Mouse (Mus musculus): ENCODE data around the gene Thumpd3. TPM values are rescaled to one million over a fixed set of nuclear protein-coding genes. Genes with fewer than 3 reads are reported as not detected.

Thumpd3 gene
- 10 to 100 TPM; 33.1 to 42.0 TPM for total RNA-seq (2021)

DNA sequence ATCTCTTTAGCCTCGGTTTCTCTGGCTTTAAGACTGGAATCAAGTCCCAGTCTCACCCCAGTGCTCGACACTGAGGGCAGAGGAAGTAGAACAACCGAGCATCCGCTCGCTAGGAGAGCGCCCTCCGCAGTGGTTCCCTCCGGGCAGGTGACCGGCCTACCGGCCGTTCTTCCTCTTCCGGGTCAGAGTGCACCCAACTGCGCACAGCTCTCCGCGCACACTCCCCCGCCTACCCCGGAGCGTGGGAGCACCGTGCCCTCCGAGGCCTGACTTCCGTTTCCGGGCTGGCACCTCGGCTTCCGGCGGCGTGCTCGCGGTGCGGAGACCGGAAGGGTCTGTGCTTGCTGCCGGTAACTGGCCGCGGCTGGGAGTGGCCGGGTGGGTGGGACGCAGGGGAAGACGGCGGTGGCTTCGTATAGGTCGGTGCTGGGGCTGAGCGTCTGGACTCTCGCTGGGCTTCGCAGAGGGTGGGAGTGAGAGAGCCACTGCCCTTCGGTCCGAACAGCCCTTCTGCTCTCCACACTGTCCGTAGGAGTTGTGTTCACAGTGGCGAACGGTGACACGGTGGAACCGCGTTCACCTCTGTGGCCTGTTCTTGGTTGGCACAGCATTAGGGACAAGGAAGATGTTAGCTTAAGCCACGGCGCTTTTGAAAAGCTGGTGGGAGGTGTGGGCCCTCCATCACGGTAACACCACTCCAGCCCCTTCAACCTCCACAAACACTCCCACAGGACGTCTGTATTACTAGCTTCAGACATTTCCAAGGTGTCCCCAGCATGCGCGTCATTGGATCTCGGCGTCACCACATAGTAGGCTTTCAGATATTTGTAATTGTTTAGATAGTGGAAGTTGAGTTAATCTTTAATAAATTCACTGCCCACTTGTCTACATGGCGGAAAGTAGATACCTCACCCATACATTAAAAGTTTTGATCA, at the start of gene Thumpd3:
TSS of gene Thumpd3 (plus strand) at position 185 of the 935 bp plus-strand sequence.
- DNase-seq = peak; percentile 94 to 96

DNA sequence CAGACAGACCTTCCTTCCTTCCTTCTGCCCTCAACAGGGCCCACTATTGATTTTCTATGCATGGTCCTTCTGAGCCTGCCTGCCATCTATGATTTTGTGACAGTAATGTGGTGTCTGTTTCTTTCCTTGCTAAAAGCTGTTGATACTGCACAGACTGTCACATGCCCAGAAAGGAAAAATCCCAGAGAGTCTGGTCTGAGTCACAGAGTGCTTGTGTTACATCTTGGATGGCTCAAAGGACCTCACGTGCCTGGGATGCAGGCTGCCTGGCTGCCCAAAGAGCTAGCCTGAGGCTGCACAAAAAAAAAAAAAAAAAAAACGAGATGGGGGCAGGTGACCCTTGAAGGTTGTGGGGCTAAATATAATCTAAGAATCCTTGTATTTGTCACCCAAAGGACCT, 46.8 kb upstream of the Thumpd3 start:
- DNase-seq = no peak

DNA sequence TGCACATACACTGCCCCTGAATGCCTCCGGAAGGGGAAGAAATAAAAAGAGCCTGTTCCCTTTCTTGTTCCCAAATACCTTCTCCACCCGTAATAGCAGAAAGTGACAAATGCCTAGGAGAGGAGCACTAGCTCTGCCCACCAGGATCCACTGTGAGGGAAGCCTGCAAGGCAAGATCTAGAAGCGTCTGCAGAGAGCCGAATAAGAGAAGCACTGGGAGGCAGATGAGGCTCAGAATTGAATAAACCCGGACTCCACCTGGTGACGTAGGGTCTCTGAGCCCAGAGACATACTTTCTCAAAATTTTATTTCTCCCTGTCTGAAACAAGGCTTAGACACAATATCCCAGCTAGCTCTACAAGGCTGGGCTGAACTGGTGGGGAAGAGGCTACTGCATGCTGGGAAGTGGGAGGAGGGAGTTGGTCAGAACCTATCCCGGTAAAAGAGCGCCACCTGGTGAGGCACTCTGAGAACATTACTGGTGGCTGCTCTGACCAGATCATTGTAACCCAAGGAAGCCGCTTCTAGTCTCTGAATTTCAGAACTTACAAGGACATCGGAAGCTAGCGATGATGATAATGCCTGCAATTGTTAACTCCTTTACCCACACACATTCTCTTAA, 45.2 kb upstream of the Thumpd3 start:
- peak; percentile 80 to 87 for DNase-seq

DNA sequence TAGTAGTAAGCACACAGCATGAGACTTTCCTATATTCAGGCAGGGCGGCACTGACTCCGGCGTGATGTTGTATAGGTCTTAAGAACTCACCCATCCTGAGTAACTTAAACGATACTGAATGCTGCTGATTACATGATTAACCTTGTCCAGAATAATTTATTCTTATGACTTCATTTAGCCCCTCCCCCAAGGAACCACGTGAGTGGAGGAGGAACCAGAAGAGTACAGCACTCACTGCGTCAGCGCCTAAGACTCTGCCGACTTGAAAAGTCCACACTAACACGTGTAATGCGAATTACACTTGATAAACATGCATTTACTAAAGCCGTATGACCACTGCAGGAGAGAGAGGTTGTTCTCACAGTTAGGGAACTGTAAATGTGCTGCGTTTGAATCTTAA, 44.3 kb upstream of the Thumpd3 start:
- DNase-seq = no peak

DNA sequence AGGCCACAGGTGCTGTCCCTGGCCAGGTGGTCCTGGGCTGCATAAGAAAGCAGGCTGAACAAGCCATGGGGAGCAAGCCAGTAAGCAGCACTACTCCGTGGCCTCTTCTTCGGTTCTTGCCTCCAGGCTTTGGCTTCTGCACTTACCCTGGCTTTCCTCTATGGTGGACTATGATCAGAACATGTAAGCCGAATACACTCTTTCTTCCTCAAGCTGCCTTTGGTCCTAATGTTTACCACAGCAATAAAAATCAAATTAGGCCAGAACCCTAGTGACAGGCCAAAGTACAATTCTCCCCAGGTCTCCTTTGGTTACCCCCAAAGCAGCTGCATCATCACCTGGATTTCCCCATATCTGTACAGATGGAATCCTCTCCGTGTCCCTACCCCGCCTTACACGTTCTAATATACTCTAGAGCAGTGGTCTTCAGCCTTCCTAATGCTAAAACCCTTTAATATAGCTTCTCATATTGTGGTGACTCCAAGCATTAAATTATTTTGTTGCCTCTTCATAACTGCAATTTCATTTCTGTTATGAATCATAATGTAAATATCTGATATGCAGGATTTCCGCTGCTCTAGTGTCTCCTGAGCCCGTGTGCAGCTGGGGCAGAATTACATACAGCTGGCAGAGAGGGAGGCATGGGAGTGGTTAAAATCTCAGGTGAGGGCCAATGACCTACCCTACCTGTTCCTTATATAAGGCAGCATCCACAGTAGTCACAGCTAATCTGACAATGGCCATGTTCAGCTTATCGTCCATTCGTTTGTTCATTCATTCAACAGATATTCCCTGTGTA, 42.5 kb upstream of the Thumpd3 start:
- no peak for DNase-seq

DNA sequence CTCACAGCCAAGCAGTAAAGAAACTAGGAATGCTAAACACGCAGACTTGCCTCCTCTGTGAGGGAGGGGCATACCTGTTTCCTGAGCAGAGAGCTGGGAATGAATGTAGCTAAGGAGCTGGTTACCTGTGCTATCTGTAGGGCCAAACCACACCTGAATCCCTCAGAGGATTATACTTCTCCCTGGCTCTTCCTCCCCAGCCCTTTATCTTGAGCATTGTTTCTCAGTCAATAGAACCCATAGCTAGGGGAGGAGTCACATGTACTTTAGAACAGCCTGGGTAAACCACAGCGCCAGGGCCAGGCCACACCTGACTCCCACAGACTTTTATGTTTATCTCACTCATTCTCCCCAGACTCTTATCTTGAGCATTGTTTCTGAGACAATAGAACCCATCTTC, 39.2 kb upstream of the Thumpd3 start:
- DNase-seq = no peak

DNA sequence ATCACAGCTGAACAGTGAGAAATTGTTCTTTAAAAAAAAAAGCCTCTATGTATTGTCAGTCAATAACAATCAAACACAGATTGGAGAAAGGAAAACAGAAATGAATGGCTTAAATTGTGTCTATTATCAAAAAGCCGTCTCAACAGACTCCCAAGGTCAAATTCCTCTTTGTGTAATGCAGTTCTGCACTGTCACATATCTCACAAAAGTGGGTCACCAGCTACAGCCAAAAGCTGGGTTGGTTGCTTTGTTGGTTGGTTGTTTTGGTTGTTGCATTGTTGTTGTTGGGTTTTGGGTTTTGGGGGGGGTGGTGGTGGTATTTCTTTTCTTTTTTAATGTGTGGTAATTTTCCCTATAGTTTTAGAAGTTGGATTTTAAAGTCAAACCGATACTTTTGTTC, 34.1 kb upstream of the Thumpd3 start:
- no peak for DNase-seq

DNA sequence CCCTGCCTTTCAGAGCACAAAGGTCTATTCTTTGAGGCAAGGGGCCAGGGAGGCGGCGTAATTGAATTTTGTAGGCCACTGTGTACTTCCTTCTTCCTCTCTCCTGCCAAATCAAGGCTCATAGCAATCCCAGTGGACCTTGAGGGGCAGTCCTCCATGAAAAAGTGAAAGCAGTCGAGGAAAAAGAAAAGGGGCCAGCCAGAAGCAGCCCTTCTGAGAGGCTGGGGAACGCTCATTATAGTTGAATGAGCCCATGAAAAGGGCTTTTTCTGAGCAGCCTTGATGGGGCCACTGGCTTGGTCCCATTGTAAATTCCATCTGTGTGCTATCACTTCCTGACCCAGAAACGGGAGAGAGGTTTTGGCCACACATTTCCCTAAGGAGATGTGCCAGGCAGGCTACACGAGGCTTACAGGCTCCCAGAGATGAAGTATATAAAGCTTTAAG, 33.5 kb upstream of the Thumpd3 start:
- DNase-seq = peak; percentile 57 to 59

DNA sequence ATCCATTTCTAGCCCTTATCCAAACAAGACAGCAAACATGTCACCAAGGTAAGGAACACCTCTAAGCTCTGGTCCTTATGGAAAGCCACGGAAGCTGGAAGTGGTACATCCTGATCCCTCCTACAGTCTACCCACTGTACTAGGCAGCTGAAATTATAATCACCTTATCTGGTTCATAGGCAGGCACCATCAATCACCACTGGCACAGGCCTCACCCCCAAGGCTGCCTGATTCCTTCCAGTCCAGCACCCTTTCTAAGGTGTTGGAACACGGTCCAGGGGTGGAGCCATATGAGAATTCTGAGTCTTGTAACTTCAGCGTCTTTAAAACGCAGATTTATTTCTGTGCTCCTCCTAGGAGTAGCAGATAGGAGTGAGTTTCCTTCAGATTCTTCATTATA, 32.5 kb upstream of the Thumpd3 start:
- DNase-seq = no peak

DNA sequence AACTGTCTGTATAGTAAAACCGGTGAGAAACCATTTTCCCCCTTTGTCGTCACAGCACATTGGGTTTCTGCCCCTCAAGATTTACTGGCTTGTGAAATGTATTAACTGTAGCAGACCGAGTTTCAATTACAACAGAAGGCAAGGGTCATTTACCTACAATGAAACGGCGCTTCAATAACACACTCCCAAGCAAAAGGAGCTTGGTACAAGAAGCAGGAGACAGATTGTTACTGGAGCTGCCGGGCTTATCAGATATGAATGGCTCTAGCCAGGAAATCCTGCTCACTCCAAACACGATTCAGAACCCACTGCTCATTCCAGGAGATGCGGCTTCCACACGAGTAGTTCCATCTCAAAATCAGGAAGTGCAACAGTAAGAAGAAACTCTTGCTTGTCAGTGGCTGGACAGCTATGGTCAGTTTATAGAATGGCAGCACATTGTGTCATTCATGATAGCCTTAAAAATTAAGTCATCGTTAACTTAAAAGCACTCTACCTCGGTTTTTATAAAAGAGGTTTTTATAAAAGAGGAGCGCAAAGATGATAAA, 28.5 kb upstream of the Thumpd3 start:
- no peak for DNase-seq

DNA sequence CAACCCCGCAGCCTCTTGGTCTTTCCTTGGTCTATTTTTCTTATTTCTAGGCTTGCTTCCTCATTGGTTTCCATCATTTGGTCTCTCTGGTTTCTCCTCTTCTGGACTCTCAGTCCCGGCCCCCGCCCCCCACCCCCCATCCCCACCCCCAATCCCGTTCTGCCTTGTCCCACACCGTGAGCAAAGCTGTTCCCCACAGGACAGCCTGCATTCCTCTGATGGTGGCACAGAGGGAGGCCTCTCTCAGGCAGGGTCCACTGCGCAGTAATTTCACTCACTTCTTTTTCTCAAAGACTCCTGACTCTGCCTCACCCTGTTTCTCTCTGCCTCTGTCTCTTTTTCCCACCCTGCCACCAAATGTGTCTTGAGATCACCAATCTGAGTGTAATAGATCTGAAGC, 27.9 kb upstream of the Thumpd3 start:
- DNase-seq = no peak

DNA sequence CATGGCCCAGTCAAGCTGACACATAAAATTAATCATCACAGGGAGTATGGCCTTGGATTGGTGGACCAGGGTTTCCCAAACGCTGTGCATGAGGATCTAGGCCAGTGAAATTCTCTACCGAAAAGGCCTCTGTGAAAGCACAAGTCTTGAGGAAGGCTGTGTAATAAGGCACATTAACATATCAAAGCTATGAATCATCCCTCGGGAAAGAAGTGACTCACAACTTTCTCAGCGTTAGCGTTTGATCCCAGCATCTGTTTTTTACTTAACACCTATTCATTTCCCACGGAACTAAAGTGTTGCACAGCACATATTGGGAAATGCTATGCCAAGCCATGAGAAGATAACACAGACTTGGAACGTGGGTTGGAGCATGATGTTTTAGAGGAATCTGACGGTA, 21.2 kb upstream of the Thumpd3 start:
- DNase-seq = no peak

DNA sequence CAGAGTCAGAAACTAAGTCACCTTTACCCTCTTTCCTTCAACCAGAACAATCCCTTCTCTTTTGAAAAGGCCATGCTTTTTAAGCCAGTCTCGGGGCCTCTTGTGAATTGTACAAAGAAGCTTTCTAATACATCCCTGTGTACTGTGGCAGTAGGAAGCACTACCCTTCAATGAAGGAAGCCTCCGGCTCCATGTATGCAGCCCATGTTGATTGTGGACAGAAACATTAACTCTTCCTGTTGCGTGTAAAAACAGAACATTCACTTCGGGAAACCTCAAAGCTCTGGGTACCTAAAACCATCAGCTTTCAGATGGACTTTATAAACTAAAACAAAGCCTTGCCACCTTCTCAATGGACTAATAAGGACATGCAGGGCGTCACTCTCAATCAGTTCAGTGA, 20.3 kb upstream of the Thumpd3 start:
- no peak for DNase-seq

DNA sequence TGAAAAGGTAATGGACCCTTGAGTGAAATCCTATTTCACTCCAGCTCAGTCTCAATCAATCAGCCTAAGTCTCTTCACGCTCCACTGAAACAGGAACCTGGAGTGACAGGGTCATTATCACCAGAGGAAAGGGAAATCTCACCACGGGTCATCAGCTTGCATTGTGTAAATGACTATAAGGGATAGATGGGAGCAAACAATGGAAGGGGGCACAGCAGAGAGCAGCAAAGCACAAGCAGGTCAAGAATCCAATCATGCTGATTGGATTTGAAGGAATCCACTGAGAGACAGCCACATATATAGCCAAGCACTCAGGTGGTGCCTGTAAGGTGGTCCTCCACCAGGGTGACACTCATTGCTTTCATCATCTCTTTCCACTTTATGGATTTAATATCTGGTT, 18.6 kb upstream of the Thumpd3 start:
- DNase-seq = no peak

DNA sequence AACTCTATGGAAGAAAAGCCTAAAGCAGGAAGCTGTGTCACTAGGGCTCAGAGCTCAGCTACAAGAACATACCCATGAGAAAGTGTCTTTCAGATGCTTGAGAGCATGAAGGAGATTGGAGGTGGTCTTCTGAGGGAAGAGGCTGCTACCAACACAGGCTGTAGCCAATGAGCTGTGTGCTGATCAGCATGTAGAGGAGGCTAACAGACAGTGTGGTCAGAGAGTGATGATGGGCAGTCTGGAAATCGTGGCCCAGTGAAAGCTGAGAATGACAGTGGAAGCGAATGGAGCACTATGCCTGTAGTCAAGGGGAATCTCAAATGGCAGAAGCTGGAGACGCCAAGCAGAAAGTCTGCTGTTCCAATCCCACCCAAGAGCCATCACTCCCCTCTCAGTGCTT, 17.0 kb upstream of the Thumpd3 start:
- DNase-seq = no peak

DNA sequence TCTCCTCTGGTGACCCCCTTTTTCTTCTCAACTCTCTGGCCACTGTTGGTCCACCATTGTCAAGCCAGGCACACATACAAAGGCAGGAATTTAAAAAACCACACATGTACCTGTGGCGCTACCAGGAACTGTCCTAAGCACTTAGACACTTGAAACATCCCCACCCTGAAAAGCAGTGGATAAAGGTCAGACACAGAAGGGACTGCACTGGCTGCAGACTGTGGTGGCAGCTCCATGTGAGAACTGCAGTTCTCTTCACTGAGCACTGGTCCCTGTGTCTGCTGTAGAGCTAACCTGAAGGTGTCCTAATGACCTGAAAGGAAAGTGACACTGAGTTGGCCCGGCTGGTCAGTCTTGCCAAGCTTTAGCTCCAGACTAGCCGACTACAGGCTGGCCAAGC, 15.5 kb upstream of the Thumpd3 start:
- DNase-seq = no peak

DNA sequence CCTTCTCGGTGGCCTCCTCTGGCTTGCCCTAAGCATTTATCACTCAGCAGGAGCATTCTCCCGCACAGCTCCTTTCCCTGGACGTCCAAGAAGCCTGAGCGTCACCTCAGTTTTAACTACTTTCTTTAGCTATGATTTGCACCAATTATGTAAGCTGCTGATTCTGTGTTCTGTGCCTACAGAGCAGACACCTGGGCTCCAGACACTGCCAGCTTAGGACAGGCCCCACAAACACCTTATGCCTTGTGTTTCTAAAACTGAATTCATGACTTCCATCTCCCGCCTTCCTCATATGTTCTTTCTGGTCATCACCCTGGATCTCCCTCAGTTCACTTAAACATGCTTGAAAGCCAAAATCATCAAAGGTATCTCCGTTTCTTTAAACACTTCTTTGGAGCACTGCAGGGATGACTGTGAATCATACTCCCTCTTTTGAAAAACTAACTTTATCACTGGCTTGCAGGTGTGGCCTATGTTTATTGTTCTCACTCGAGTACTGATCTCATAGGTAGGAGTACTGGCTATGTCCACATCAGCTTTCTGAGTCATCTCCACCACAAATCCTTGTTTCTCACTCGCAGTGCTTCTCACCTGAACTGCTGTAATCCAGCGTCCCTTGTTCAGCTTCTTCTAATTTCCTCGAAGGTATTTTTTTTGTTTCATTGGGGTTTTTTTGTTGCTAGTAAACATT, 14.9 kb upstream of the Thumpd3 start:
- DNase-seq = no peak

DNA sequence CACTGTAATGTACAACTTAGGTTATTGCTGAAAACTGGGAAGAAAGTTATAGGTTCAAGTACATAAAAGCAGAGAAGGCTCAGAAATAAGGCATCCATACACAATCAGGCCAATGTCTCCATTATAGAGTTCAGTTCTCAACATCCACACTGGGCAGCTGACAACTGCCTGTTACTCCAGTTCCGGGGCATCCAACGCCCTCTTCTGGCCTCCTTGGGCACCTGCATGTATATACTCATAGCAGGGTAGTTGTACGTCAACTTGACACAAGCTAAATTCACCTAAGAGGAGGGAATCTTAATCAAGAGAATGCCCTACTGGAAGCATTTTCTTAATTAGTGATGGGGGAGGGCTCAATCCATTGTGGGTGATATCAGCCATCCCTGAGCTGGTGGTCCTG, 13.9 kb upstream of the Thumpd3 start:
- DNase-seq = no peak

DNA sequence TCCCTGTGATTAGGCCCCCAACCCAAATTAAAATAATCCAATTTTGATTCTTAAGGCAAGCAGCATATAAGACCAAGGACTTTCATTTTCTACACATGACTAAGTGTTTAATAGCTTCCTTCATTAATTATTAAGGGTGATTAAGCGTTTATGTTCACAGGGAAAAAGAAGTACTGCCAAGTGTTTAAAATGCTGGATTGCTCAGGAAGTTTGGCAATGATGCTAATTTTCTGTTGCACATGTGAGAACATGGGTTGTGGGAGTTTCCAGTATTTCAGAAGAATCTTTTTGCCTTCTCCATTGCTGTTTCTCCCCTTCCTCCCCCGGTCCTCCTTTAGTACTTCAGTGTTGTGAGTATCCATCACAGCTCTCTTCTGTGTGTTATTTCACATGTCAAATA, 12.8 kb upstream of the Thumpd3 start:
- DNase-seq = no peak

DNA sequence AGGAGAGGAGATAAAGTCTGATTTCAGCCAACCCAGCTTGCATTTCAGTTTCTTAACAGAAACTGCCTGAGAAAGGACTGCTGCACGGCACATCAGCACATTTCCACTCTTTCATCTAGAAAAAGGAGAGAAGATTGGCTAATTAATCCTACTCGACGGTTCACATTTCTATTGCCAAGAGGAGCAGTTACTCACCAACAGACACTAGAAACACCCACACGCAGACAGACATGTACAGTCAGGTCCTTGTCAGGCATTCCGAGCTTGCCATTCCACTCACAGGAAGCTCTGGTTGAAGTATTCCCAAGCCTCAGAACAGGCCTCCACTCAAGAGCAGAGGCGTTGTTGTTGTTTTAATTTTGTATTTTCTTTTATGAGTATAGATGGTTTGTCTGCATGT, 11.6 kb upstream of the Thumpd3 start:
- no peak for DNase-seq

DNA sequence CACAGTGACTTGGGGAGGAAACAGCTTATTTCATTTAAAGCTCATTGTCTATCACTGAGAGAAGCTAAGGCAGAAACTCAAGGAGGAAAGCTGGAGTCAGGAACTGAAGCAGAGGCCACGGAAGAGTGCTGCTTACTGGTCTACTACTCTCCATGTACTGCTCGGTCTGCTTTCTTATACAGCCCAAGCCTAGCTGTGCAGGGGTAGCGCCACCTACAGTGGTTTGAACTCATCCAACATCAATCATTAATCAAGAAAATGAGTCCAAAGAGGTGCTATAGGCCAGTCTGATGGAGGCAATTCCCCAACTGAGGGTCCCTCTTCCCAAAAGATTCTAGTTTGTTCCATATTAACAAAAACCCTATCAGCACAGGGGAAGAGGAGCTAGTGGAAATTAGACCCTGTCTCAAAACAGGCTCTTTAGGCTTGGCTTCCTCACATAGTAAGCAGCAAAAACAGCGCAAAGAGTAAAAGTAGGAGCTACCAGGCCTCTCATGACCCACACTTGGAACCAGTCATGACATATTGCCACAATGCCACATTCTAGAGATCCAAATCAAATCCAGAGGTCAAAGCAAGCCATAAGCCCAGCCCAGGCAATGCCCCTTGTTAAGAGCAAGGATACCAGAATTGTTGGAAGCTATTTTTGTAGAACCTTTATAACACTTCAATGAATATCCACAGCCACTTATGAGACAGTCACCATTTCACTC, 9.4 kb upstream of the Thumpd3 start:
- DNase-seq = no peak
